Mouse (Mus musculus): Measurements from ENCODE around the gene Tfap2c. TPM values are rescaled to one million over a fixed set of nuclear protein-coding genes. Genes with fewer than 3 reads are reported as not detected.
A peak's percentile ranks its signal among the peaks of the same experiment; 100 is the strongest.

Gene Tfap2c
- polyA plus RNA-seq, 1 experiment from 2014 or later = 12.5 TPM

GRCm38 (mm10) chr2:172543987-172544386, 5.4 kb upstream of the Tfap2c start:
- H3K36me3 ChIP-seq (ENCODE audit: control insufficient read depth, insufficient read depth, low read length) = no peaks in the 10 kb centered on the region; the same call in 1 of the 2 replicates
- H3K27me3 ChIP-seq (ENCODE audit: control insufficient read depth, insufficient read depth, low read length) = peaks cover 23% of the 10 kb centered on the region
- DNase-seq (ENCODE audit: low spot score) = no peak
- ATAC-seq (ENCODE audit: low FRiP score, low TSS enrichment) = no peak
- 44% methylated on average over 4 of the region's 4 CpGs for WGBS
- H3K4me1 ChIP-seq (replicated peaks; ENCODE audit: control insufficient read depth, insufficient read depth) = no peaks in the 10 kb centered on the region
- no peak for TF ChIP-seq CTCF (IDR thresholded peaks at IDR 0.05; ENCODE audit: low read depth)
- H3K27ac ChIP-seq (replicated peaks) = no peak overlapping the region
- no peak overlapping the region for H3K4me2 ChIP-seq (replicated peaks; ENCODE audit: low read depth)
- no peak overlapping the region for H3K4me3 ChIP-seq (ENCODE audit: low read depth, low read length)
- no peak overlapping the region for H3K9ac ChIP-seq (ENCODE audit: low read length)
- H3K9me3 ChIP-seq (ENCODE audit: control insufficient read depth, low read length) = 0 out of 2 replicates have a peak, but pooled peaks cover 2% of the 10 kb centered on the region

- no peak overlapping the region for H3K4me2 ChIP-seq (replicated peaks; ENCODE audit: low read depth)
- peaks cover 29% of the 10 kb centered on the region for H3K27me3 ChIP-seq (ENCODE audit: control insufficient read depth, insufficient read depth, low read length)
- 0 out of 2 replicates have a peak, but pooled peaks cover 2% of the 10 kb centered on the region for H3K9me3 ChIP-seq (ENCODE audit: control insufficient read depth, low read length)
- H3K4me1 ChIP-seq (replicated peaks; ENCODE audit: control insufficient read depth, insufficient read depth) = no peaks in the 10 kb centered on the region
- no peak for DNase-seq (ENCODE audit: low spot score)
- no peak for TF ChIP-seq EP300 (optimal IDR thresholded peaks at IDR 0.05)
- no peak overlapping the region for H3K27ac ChIP-seq (replicated peaks)
- WGBS = 24% methylated on average over 6 of the region's 6 CpGs
- ATAC-seq (ENCODE audit: low FRiP score, low TSS enrichment) = no peak
- no peak overlapping the region for H3K9ac ChIP-seq (ENCODE audit: low read length)
- no peaks in the 10 kb centered on the region; the same call in 1 of the 2 replicates for H3K36me3 ChIP-seq (ENCODE audit: control insufficient read depth, insufficient read depth, low read length)
- no peak overlapping the region for H3K4me3 ChIP-seq (ENCODE audit: low read depth, low read length)
Measured at GRCm38 (mm10) chr2:172544601-172545127, 4.7 kb upstream of the Tfap2c start.

- Histone ChIP-seq H3K4me1 (replicated peaks; ENCODE audit: control insufficient read depth, insufficient read depth) (no peaks in the 10 kb centered on the region), H3K27me3 (ENCODE audit: control insufficient read depth, insufficient read depth, low read length) (peaks cover 34% of the 10 kb centered on the region), H3K4me3 (ENCODE audit: low read depth, low read length) (no peak overlapping the region), H3K9ac (ENCODE audit: low read length) (no peak overlapping the region), H3K27ac (replicated peaks) (no peak overlapping the region), H3K4me2 (replicated peaks; ENCODE audit: low read depth) (no peak overlapping the region), H3K9me3 (ENCODE audit: control insufficient read depth, low read length) (no peaks in the 10 kb centered on the region), H3K36me3 (ENCODE audit: control insufficient read depth, insufficient read depth, low read length) (no peaks in the 10 kb centered on the region; the same call in 1 of the 2 replicates)
- no peak for TF ChIP-seq CTCF (IDR thresholded peaks at IDR 0.05; ENCODE audit: low read depth)
- no peak for TF ChIP-seq EP300 (optimal IDR thresholded peaks at IDR 0.05)
- DNase-seq (ENCODE audit: low spot score) (no peak), ATAC-seq (ENCODE audit: low FRiP score, low TSS enrichment) (no peak)
- WGBS = 16% methylated on average over 35 of the region's 35 CpGs
Measured at GRCm38 (mm10) chr2:172545592-172546235, 3.7 kb upstream of the Tfap2c start.

GRCm38 (mm10) chr2:172546551-172546950, 2.8 kb upstream of the Tfap2c start:
- ATAC-seq (ENCODE audit: low FRiP score, low TSS enrichment) (no peak), DNase-seq (ENCODE audit: low spot score) (no peak)
- Histone ChIP-seq H3K9ac (ENCODE audit: low read length) (no peak overlapping the region), H3K27me3 (ENCODE audit: control insufficient read depth, insufficient read depth, low read length) (peaks cover 42% of the 10 kb centered on the region), H3K4me2 (replicated peaks; ENCODE audit: low read depth) (no peak overlapping the region), H3K4me3 (ENCODE audit: low read depth, low read length) (no peak overlapping the region), H3K27ac (replicated peaks) (no peak overlapping the region), H3K4me1 (replicated peaks; ENCODE audit: control insufficient read depth, insufficient read depth) (no peaks in the 10 kb centered on the region), H3K9me3 (ENCODE audit: control insufficient read depth, low read length) (no peaks in the 10 kb centered on the region), H3K36me3 (ENCODE audit: control insufficient read depth, insufficient read depth, low read length) (no peaks in the 10 kb centered on the region; the same call in 1 of the 2 replicates)
- TF ChIP-seq EP300 (optimal IDR thresholded peaks at IDR 0.05) (no peak), CTCF (IDR thresholded peaks at IDR 0.05; ENCODE audit: low read depth) (no peak)
- WGBS = 18% methylated on average over 15 of the region's 16 CpGs

- Histone ChIP-seq H3K4me1 (replicated peaks; ENCODE audit: control insufficient read depth, insufficient read depth) (no peaks in the 10 kb centered on the region), H3K4me2 (replicated peaks; ENCODE audit: low read depth) (peak overlapping the region; percentile 37), H3K9me3 (ENCODE audit: control insufficient read depth, low read length) (no peaks in the 10 kb centered on the region), H3K27ac (replicated peaks) (no peak overlapping the region), H3K4me3 (ENCODE audit: low read depth, low read length) (peak overlapping the region; percentile 21; the same call in 1 of the 2 replicates), H3K36me3 (ENCODE audit: control insufficient read depth, insufficient read depth, low read length) (no peaks in the 10 kb centered on the region; the same call in 1 of the 2 replicates), H3K27me3 (ENCODE audit: control insufficient read depth, insufficient read depth, low read length) (peaks cover 47% of the 10 kb centered on the region), H3K9ac (ENCODE audit: low read length) (no peak overlapping the region)
- DNase-seq (ENCODE audit: low spot score) (peak; percentile 56), ATAC-seq (ENCODE audit: low FRiP score, low TSS enrichment) (peak; percentile 64)
- TF ChIP-seq EP300 (optimal IDR thresholded peaks at IDR 0.05) (no peak), CTCF (IDR thresholded peaks at IDR 0.05; ENCODE audit: low read depth) (peak; percentile 74)
- WGBS = 6% methylated on average over 21 of the region's 21 CpGs
Measured at GRCm38 (mm10) chr2:172547116-172547515, 2.3 kb upstream of the Tfap2c start.
